Mouse (Mus musculus): ENCODE data around the gene Wnt9a.

DNA sequence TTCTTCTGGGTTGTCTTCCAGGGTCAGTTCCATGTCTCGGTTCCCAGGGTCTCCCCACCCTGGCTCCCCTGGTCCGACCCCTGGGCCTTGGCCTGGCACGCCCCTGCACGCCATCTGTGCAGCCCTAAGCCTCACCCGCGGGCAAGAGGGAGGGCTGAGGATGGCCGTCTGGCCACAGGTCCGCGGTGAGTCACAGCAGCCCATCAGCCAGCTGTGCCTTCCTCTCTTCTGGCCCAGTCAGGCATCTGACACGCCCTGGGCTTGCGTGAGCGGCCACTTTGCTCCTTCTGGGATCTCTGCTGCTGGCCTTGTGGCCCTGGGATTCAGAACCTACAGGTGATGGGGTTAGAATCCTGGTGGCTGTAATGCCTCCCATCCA lies 1.4 kb downstream of the Wnt9a start:
- TF ChIP-seq POLR2A (IDR thresholded peaks at IDR 0.05; ENCODE audit: low read depth, low read length) (peak; percentile 48; the same call in 1 of the 2 replicates), CTCF (IDR thresholded peaks at IDR 0.05; ENCODE audit: borderline replicate concordance, insufficient read depth, low read length) (no peak)
